Mouse (Mus musculus) cerebellum, adult 18-20 months (tissue): ENCODE data around the gene Ppfibp1.

ENCODE experiments used
- DNase-seq, 2 experiments: peaks; one replicate each; pipeline ENCODE4 v3.0.0; 2021

Gene Ppfibp1

DNA sequence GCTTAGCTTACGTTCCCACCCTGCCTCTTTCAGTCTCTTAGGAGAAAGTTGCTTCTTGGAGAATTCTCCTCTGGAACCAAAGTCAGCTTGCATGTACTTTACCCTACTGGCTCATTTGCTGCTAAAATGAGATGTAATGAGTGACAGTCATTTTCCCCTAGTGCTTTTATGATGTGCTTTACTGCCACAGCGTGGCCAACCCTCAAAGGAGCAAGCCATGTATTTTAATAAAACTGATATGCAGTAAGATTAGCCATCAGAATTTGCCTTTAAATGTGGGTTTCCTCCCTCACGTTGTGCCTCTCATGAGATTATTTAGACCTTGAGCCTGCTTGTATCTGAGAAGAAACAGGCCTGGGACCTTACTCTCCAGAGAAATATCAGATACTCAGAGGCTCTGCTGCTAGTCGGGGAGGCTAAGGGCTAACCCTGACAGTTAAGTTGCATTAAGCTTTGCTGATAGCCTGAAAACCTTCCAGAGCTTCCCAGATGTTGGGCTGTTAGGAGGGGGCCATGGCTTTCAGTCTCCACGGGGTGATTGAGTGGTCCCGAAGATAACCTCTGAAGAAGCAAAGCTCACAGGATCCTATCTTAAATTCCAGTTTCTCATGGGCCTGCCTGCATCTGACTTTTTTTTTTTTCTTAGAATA is 73.7 kb downstream of the Ppfibp1 start:
- no peak for DNase-seq

DNA sequence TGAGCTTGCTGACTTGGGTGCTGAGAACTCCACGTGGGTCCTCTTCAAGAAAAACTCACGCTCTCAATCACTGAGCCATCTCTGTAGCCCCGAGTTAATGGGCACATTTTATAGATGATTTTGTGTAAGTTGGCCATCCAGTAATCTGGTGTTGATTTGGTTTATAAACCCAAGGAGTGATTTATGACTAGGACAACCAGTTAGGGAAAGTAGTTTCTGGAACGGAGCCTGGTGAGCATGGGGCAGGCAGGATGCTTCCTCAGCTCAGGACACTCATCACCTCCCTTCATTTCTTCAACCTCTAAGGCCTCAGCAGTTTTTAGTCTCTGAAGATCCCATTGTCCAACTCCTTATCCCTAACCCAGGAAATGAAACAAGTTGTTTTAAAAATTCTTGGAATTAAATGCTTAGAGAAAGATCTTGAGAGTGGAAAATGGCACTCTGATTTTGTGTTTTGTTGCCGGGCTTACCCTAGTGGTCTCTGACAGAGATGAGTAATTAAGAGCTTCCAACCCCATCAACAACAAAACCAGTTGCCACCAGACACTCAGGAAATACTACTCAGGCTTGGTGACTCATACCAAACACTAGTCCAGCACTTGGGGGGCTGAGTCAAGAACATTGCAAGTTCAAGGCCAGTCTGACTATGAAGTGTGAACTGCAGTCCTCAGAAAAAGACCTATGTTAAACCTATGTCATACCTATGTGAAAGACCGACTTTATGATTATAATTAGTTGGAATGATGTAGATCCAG is 75.3 kb downstream of the Ppfibp1 start:
- DNase-seq = no peak

DNA sequence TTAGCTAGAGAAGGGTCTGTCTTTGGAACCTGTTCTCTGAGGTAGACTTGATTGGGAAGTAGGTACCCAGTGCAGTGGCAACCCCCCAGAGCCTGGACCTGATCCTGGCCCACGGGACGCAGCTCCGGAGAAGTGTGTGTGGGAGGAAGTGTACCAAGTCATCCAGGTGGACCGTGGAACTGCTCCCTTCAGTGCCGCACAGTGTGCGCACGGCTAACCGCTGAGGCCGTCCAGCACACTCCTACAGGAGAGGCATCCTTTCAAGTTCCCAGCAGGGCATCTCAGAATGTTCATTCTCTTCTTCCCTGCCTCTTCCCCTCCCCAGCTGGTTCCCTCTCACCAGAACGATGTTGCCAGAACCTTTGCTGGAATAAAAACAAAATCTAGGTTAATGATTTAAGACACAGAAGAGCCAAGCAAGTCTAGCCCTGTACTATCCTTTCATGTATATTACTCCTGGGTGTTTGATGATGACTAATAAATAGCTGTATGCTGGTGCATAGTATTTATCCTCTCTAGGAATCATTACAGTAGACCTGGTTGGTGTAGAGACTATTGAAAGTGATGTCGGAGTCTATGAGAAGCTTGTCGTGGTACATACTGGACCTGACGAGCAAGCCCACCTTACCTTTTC is 77.0 kb downstream of the Ppfibp1 start:
- no peak for DNase-seq

DNA sequence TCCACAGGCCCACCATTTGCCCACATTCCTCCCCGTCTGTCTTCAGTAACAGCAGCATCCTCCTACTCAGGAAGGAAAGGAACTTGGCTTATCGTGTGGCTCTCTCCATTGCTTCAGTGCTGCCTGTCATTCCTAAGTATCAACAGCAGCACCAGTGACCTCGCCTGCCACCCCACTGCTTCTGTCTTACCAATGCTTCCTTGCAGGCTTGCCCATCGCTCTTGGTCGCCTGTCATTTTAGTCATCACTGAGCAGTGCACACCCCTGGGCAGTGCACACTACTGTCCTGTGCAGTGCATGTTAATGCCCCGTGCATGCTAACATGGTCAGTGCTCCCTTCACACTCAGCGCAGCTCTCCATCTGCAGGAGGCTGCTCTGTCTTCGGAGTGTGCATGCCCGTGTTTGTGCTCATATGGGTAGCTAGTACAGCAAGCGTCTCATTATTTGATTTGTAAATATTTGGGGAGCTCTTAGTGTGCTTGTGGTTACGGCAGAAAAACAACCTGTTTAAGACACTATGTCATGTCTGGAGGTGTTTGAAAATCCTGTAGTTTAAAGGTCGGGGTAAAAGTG is 78.2 kb downstream of the Ppfibp1 start:
- no peak for DNase-seq

DNA sequence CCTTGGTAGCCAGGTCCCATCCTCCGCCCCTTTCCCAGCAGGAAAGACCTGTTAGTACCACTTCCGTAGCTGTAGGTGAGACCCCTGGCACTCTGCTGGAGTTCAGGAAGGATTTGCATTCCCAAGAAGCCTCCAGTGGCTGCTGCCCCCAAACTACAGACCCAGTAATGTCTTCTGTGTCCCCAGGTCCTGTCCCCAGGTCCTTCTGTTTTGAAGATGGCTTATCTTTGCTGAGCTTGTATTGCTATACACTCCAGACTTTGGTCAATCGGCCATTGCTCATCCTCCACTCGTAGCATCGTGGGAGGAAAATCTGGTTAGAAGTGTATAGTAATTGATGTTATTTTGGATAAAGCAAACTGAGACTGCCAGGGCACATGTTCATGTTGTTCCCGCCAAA is 79.5 kb downstream of the Ppfibp1 start:
- DNase-seq = no peak

DNA sequence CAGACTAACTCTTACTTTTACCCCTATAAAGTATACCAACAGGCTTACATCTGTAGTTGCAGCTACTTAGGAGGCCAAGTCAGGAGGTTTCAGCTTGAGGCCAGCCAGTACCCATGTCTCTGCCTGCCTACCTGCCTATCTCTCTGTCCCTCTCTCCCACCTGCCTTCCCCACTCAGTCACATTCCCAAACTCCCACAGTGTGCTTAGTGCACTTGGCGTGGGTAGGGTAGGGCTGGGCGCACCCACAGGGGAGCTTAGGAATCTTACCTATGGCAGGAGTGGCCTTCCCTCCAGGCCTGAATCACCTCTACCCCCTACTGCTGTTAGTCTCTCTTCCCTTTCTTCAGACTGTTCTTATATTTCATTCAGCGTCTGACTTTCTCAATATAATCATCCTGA is 82.5 kb downstream of the Ppfibp1 start:
- DNase-seq = no peak

DNA sequence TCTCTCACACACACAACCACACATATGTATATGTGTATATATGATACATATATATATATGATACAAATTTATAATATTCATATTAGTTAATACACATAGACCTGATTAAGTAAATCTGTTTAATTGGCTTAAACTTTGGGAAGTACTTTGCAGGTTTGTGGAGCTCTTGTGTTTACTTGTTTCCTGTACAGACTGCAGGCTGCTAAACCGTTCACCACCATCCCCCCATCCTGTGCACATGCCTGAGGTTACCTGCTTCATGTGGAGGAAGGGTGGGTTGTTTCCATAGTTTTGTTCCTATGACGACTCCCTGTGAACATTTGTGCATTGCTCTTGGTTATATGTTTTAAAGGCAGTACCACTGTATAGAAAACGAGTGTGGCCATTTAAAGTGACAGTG is 83.1 kb downstream of the Ppfibp1 start:
- no peak for DNase-seq

DNA sequence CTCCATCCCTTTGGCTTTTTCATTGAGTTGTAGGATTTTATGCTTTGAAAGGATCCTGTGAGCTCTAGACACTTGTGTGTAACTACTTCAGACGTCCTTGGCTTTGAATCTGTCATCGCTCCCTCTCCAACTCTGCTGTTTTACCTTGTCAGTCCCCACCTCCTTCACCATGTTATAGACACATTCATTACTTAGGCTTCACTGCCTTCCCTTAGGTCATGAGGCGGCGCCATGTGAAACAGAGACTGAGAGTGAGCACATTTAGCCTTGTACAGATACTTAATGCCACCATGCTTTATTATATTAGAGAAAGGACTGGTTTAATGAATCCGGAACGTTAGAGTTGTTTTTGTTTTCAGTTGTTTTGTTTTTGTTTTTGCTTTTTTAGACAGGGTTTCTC is 83.7 kb downstream of the Ppfibp1 start:
- no peak for DNase-seq

DNA sequence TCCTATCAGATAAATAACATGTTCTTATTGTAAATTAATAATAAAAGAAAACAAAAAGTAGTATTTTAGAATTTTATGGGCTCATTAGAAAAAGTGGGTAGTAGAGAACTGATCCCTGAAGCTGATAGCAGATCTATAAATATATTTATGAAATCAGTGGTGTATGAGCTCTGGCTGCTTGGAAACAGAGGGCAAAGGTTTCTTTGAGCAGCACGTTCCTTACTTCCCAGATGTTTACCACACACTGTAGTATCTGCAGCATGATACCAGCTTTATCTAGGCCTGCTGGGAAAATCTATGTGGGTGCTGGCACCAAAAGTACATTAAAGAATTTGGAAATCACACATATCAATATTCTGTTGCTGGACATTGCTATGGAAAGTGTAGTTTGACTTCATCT is 84.5 kb downstream of the Ppfibp1 start:
- DNase-seq = no peak

DNA sequence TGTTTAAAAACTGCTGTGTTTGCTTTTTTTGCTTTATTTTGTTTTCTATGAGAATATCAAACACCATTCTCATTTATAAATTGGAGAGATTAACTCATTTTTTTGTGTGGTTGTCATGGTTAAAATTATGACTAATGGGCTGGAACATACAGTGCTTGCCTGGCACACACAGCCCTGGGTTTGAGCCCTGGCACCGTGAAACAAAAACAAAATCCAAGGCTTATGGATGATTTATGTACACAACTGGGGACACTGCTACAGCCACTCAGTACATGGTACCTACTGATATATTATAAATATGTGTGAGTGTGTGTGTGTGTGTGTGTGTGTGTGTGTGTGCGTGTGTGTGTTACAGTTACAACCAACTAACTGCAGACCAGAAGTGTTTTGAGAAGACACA is 85.1 kb downstream of the Ppfibp1 start:
- DNase-seq = no peak

DNA sequence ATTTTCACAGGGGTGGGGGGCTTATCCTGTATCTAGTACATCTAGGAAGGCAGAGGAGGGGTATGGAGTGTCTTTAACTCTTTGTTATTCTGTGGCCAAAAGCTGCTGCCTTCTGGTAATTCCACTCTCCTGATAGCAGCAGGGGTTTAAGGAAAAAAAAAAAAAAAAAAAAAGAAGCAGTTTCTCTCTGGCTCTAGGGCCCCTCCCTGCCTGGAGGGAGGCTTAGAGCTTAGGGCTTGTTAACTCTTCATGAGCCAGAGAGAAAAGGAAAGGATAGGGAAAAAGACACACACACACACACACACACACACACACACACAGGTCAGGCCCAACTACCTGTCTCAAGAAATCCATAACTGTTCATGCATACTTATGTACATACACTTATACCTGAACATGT is 85.5 kb downstream of the Ppfibp1 start:
- no peak for DNase-seq

DNA sequence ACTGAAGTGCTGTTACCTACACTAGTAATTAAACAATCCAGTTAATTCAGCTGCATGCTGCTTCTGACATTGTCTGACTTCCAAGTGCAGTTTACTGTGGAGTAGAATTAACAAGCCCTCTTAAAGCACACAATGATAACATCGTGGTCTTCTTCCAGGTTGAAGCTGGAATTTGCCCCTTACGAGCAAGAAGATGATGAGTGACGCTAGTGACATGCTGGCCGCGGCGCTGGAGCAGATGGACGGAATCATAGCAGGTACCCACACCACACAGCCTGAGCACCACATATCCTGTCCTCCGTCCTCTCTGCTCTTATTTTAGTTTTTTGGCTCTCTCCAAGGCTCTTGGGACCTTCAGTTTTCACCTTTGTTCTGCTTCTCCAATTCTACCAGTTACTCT is 88.2 kb downstream of the Ppfibp1 start:
- no peak for DNase-seq

DNA sequence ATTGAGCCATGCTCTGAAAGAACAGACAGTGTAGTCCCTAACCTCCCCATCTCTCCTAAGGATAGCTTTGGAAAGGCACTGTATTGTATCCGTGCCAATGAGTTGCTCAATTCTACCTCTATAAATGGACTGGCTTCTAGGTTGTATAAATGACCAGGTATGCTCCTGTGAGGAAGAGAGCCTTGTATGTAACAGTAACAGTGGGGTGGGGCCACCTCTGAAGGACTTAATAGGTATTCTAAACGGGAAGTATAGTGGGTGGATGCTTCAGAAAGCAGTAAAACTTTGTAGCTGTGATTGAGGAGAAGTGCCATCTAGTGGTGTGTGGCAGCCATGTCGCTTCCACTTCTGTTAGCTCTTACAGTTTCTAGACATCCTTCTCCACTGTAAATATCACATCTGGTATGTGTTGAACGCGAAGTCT is 90.4 kb downstream of the Ppfibp1 start:
- no peak for DNase-seq

DNA sequence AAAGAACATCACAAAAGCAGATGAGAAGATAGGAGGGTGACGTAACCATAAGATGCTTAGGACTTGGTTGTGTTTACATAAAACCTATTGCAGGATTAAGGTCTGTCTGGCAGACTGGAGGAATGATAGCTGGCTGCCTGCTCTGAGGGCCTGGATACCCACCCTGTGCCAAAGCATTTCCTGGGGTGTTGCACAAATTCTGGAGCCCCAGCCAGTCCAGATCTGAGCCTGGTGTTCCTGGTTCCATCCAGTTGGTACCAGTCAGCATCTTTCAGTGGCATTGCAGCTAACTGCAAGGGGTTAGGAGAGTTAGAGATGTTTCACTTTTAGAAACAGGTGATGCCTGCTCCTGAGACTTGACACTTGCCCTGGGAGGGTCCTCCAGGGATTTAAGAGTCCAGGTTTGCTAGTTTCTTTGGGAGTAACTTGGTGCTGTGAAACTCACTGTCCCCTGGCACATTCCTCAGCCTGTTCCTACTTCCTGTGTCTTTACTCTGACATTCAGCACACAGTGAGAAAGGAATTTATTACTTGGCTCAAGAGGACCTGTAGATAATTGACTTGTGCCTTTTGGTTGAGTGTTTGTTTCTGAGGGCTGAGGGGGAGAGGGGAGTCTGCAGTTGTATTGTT is 90.9 kb downstream of the Ppfibp1 start:
- no peak for DNase-seq

DNA sequence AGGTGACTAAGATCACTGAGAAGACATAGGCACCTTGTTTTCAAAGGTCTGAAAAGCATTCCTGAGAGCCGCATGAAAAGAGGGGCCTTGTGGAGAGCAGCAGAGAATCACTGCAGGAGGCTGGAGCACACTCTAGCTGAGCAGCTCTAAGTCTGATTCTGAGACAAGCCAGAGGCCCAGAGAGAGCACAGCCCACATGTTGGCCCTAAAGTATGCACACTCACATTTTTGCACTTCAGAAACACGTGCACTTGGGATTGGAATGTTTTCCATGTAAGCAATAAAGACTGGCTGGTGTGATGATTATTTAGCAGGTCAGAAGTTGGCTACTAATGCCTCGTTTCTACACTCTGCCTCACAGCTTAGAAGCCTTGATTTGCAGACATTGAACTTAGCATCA is 91.7 kb downstream of the Ppfibp1 start:
- DNase-seq = no peak

DNA sequence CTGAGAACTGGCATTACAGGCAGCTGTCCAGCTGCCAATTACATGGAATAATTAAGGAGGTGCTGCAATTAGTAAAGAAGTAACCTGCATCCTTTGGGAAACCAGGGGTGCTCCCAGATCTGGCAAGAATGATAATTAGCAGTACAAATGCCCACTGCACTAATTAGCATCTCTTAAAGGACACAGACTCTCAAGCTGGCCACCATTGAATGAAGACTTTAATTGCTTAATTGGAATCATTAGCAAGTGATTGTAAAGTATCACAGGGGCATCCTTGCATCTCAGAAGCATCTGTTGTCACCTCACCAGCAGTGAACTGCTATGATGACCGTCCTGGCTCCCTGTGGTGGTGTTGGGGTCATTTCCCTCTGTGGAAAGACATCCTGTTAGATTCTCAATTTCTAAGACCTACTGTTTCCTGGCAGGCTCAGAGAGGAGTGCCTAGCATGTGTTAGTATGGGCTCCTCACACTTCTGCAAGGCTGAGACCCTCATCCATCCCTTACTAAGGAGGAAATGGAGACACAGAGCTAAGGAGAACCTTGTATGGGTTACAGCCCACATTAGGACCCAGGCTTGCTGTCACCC is 93.1 kb downstream of the Ppfibp1 start:
- no peak for DNase-seq

DNA sequence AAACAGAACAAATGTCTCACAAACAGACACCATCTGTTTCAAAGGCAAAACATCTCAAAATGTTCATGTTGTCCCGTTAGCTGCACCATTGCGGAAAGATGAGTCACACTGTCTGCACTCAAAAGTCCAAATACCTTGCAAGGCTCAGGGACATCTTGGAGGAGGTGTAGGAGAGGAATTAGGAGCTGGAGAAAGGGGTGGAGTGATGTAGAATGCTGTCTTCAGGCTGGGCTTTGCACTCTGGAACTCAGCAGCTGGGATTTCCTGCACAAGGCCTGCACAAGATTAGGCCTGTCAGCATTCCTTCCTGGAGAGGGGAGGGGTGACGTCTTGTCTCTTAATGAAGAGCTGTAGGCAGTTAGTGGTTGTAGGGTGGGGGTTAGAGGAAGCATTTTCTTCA is 96.3 kb downstream of the Ppfibp1 start:
- no peak for DNase-seq

DNA sequence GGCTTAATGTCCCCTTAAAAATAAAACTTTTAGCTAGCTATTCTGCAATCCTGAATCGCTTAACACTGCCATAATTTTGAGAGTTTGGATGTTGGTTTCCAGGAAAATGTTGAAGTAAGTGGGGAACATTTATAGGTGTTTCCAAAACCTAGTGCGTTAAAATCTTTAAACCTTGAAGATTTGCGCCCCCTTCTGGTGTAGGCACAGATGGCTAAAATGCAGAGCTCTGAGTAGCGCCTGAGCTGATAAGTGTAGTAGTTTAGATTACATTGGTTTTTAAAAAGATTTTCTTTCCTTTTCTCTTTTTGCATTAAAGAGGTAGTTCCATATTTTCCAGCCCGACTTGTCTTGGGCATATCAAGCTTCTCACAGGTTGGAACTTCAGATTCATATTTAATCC is 105.9 kb downstream of the Ppfibp1 start:
- DNase-seq = peak; percentile 44 to 45

DNA sequence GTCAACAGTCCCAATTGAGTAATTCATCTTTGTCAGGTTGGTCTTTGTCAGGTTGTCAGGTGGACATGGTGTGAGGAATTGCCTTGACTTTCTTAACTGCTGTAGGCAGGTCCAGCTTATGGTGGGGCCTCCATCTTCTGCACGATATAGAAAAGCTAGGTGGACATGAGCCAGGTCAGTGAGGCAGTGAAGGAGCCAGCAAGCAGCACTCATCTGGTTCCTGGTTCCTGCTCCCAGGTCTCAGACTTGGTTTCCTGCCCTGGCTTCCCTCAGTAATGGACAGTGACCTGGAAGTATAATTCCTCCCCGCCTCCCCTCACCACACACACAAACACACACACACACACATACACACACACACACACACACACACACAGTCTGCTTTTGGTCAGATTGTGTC is 107.1 kb downstream of the Ppfibp1 start:
- DNase-seq = no peak

DNA sequence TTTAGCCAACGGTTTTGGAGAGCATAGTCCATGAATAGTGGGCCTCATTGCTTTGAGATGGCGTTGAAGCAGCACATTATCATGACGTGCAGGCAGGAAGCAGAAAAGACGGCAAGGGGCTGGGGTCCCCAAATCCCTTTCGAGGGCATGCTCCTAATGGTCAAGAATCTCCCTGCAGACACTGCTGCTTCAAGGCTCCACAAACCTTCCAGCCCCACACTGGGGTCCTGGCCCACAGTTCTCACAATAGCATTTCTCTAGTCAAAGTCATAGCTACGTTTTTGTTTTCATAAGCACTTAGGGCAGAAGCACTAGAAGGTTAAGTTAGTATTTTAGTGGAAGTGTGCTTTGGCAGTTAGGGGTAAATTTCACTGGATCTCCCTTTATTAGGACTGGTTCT is 107.6 kb downstream of the Ppfibp1 start:
- no peak for DNase-seq

DNA sequence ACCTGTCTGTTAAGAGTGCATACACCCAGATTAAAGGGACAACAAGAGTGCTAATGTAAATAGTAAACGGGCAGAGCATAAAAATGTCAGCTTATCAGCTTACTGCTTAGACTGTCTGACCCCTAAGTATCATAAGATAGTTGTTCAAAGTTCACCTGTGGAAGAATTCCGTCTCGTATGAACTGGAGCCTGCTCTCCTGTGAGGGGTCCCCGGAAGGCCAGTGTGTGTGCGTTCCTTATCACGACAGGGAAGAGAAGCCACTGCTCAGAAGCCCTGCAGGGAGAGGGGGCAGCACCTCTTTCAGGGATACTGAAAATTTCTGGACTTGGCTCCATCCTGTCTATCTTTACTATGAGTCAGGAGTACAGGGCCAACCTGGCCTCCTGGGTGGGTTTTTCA is 108.7 kb downstream of the Ppfibp1 start:
- DNase-seq = no peak

DNA sequence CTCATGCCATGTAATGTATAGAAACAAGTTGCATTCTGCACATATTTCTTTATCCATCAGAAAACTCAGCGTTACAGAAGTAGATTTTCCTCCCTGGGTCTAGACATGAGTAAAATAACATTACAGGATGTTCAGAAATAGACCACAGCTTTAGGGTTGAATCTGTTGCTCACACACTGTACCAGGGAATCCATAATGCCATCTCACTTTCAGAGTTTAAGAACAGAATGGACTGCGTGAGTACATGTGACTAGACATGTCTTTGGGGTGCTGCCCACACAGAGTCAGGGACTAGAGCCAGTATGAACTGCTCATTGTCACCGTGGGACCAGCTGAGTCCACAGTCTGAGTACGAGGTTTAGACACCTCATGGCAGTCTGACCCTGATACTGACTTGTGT is 110.4 kb downstream of the Ppfibp1 start:
- no peak for DNase-seq

DNA sequence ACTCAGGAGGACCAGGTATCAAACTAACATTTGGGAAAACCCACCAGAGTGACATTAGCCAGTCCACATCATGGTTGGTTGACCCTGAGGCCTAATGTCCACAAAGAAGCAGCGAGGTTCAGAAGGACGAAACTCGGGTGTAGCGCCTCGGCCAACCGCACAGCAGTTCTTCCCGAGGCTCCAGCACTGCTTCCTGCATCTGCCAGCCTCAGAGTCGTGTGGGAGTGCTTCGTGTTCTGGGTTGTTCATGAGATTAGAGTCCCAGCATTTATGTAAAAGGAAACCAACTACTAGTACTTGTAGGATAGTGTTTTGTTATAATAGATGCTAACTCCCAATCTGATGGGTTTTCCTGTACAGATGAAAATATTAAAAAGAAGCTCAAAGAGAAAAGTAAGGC is 111.0 kb downstream of the Ppfibp1 start:
- no peak for DNase-seq
